Mouse (Mus musculus) macrophage (primary cell): ENCODE measurements around the gene Rcor1. TPM values are rescaled to one million over a fixed set of nuclear protein-coding genes. Genes with fewer than 3 reads are reported as not detected.
A peak's percentile ranks its signal among the peaks of the same experiment; 100 is the strongest.

Experiments
- H3K27ac ChIP-seq: fragments of 350-480 bp; formaldehyde crosslinking; 2 replicates; pipeline ENCODE4 v1.9.0; 2021
- H3K36me3 ChIP-seq: fragments of 350-480 bp; formaldehyde crosslinking; 2 replicates; pipeline ENCODE4 v1.9.0; 2021; ENCODE audit errors: inconsistent target
- H3K4me3 ChIP-seq: fragments of 350-480 bp; formaldehyde crosslinking; 2 replicates; pipeline ENCODE4 v1.9.0; 2021; ENCODE audit errors: inconsistent target
- H3K79me2 ChIP-seq: fragments of 350-480 bp; formaldehyde crosslinking; 2 replicates; pipeline ENCODE4 v1.9.0; 2021; ENCODE audit errors: inconsistent target
- WGBS: methylation state at CpG from one replicate; pipeline ENCODE4 v1.1.7; 2026; ENCODE audit warnings: inconsistent platforms; ENCODE audit not compliant: missing documents; 5-methylcytosine and 5-hydroxymethylcytosine counted together
- polyA plus RNA-seq: library from polyadenylated mRNA; stranded (reverse); fragments of 250-400 nt; gene quantifications from 3 replicates; pipeline ENCODE4 v1.2.4, GENCODE M21; 2018; ENCODE audit warnings: inconsistent platforms

Gene Rcor1
- polyA plus RNA-seq, 1 experiment from 2014 or later, result 22.6 TPM

DNA sequence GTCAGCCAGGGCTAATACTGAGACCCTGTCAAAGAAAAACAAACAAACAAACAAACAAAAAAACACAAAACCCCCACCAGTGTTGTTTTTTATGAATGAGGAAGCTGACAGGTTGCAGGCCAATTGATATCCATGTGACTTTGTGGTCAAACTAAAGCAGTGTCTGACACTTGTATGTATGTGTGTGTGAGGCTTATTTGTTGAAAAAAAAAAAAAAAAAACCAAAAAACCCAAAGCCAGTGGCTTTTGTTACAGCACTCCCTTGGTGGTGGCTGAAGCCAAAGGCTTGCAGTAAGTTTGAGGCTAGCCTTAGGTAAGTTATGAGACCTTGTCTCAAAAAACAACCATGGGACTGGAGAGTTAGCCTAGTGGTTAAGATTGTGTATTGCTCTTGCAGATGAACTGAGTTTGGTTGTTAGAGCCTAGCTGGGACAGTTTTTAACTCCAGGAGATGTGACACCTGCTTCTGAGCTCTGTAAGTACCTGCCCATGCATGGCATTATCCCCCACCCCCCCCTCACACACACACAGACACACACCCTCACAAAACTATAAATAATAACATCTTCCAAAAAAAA, 2.9 kb upstream of the Rcor1 start:
- no peak overlapping the region for H3K4me3 ChIP-seq
- H3K36me3 ChIP-seq, result no peaks in the 10 kb centered on the region
- H3K27ac ChIP-seq, result peak overlapping the region; percentile 54
- H3K79me2 ChIP-seq, result peaks cover 15% of the 10 kb centered on the region

DNA sequence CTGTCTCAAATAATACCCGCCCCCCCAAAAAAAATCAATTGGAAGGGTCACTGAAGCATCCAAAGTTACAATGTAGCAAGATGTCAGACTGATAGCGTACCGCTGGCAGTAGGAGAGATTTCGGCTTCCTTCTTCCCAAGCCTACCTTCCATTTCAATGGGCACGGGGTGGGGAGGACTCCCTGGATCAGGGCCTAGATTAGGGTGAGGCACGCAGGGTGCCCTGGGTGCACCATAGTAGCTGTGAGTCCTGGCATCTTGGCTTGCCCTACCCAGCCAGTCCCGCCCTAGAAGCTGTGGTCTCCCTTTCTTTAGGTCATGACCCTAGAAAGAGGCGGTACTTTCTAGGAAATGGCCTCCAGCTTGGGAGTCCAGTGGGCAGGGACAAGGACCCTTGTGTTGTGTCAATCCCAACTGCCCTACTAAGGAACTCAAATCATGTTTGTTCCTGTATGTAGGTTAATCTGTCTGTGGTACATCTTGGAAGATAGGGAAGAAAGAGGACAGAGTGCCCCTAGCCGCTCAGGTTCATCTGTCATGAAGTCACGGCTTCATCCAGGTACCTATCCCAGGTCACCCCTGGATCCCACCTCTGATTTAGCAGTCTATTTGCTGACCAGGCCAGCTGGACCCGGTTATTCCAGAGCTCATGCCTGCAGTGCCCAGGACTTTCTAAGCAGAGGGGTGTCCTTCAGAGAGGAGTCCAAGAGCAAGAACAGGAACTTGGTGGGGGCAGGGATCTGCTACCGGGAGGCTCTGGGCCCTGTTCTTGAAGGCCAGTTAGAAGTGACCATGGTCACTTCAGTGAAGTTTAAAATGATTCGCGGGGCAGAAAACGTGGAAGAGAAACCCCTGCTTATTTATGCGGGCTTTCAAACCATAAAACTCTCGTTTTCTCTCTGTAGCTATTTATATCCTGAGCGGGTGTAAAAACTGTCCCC, 1.6 kb upstream of the Rcor1 start:
- peak overlapping the region; percentile 87 for H3K27ac ChIP-seq
- peak overlapping the region; percentile 50; the same call in 1 of the 2 replicates for H3K4me3 ChIP-seq
- peaks cover 27% of the 10 kb centered on the region for H3K79me2 ChIP-seq
- 55% methylated on average over 18 of the region's 18 CpGs for WGBS
- H3K36me3 ChIP-seq, result no peaks in the 10 kb centered on the region

DNA sequence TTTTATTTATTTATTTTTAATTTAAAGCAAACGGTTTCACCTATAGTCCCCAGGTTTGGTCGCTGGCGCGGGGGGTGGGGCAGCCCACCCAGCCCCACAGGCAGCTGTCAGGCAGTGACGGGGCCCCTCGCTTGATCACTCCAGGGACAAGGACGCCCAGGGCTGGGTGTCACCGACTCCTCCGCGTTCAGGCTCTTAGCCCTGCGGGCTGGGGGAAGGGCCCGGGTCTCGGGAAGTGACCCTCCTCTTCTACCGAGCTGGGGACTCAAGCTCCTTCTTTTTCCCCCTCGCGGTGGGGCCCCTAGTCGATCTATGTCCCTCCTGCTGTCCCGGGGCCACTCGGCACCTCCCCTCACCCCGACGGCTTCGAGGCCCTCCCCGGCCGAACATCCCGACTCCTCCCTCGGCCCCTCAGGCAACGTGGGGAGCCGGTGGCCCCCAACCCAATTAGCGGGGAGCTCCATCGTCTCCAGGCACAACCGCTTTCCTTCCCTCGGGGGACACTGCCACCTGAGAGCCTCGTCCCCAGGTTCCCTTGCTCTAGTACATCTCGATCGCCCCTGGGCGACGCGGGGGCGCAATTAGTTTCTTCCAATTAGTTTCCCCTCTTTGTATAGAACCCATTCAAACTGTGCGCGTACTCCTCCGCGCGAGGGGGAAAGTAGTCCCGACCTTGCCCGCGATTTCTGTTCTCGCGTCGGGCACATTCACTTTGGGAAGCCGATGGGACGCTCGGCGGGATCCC, 748 bp upstream of the Rcor1 start:
- 2% methylated on average over 54 of the region's 54 CpGs for WGBS
- Histone ChIP-seq H3K36me3 (0 out of 2 replicates have a peak, but pooled peaks cover 3% of the 10 kb centered on the region), H3K4me3 (peak overlapping the region; percentile 50), H3K79me2 (peaks cover 36% of the 10 kb centered on the region), H3K27ac (peak overlapping the region; percentile 87)

DNA sequence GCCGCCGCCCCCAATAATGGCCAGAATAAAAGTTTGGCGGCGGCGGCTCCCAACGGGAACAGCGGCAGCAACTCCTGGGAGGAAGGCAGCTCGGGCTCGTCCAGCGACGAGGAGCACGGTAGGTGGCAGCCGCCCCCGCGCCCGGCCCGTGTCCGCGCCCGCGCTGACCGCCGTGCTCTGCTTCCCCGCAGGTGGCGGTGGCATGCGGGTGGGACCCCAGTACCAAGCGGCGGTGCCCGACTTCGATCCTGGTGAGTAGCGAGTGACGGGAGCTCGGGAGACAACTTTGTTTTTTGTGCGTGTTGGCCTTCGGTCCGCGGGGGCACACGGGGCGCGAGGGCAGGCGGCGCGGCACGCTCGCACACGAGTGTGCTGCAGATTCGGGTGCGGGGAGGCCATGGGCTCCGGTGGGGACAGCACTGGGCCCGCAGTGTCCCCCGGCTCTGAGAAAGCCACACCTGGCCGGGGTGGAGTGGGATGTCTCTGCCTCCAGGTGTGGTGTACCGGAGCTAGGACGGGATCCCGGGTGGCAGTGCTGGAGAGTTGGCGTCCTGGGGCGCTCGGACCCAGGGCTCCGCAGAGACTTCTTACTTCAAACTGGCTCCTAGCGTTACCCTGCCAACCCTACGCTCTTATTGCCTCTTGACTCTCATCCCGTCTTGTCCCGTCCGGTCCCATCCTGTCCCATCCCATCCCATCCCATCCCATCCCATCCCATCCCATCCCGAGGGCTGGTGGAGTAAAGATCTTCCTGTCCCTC, 800 bp downstream of the Rcor1 start:
- 1% methylated on average over 35 of the region's 65 CpGs for WGBS
- Histone ChIP-seq H3K4me3 (peak overlapping the region; percentile 65), H3K27ac (no peak overlapping the region), H3K79me2 (peaks cover 52% of the 10 kb centered on the region), H3K36me3 (0 out of 2 replicates have a peak, but pooled peaks cover 5% of the 10 kb centered on the region)

DNA sequence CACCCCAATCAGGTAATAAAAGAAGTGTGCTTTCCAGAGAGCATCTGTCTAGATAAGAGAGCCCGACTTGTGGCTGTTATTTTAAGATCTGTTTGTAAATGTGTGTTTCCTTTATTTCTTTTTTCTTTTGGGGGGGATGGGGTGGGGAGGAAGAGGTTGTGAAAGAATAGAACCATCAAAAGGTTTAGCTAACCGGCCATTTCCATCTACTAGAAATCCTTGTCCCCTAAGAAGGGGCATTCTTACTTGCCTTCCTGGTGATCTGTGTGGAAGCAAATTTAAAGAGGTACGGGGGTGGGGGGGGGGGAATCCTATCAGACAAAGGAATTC, 1.3 kb downstream of the Rcor1 start:
- Histone ChIP-seq H3K36me3 (0 out of 2 replicates have a peak, but pooled peaks cover 5% of the 10 kb centered on the region), H3K79me2 (peaks cover 57% of the 10 kb centered on the region), H3K27ac (no peak overlapping the region), H3K4me3 (peak overlapping the region; percentile 65)
- WGBS, result 0% methylated on average over 3 of the region's 3 CpGs

DNA sequence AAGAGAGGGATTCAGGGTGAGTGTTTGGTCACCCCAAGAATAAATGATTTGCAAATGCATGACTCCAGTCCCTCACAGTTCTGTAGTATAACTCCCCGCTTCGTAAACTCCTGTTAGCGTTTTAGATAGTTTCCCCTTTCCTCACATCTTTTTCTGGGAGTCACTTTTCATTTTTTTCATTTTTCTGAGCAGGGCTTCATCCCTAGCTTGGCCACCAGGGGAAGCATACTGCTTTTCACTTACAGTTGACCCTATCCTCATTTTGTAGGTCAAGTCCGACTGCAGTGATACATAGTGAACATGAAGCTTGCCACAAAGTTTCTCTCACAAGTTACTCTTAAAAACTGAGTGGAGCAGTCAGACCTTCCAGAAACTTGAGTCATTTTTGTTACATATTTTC, 2.0 kb downstream of the Rcor1 start:
- Histone ChIP-seq H3K36me3 (peaks cover 7% of the 10 kb centered on the region; the same call in 1 of the 2 replicates), H3K4me3 (peak overlapping the region; percentile 65)

DNA sequence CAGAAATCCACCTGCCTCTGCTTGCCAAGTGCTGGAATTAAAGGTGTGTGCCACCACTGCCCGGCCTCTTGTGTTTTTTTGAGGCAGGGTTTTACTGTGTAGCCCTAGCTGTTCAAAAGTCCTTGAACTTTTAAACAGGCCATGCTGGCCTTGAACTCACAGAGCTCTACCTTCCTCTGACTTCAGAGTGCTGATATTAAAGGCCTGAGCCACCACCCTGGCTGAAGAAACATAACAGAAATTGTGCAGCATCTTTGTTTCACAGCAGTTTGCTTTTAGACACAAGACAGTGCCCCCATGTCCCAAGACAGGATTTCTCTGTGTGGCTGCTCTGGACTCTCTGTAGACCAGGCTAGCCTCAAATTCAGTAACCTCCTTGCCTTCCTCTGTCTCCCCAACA, 3.2 kb downstream of the Rcor1 start:
- Histone ChIP-seq H3K36me3 (peaks cover 10% of the 10 kb centered on the region; the same call in 1 of the 2 replicates), H3K79me2 (peaks cover 76% of the 10 kb centered on the region), H3K27ac (no peak overlapping the region), H3K4me3 (no peak overlapping the region)
- WGBS, result 82% methylated on average over 1 of the region's 1 CpGs

More for the DNA sequence above, 2.0 kb downstream of the Rcor1 start:
- WGBS, result 23% methylated on average over 4 of the region's 4 CpGs
- Histone ChIP-seq H3K79me2 (peaks cover 64% of the 10 kb centered on the region), H3K27ac (no peak overlapping the region)

DNA sequence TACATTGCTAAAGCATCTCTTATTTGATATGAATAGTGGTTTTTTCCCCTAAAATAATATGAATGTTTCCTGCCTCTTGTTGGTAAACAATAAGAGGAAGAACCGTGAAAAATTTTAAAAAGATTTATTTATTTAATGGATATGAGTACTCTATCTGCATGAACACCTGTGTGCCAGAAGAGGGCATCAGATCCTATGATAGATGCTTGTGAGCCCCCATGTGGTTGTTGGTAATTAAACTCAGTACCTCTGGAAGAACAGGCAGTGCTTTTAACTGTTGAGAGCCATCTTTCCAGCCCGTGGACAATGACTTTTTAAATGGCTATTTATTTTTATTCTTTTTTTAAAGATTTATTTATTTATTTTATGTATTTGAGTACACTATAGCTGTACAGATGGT, 5.7 kb downstream of the Rcor1 start:
- peaks cover 100% of the 10 kb centered on the region for H3K79me2 ChIP-seq
- H3K36me3 ChIP-seq, result peaks cover 10% of the 10 kb centered on the region; the same call in 1 of the 2 replicates
- no peak overlapping the region for H3K27ac ChIP-seq
- H3K4me3 ChIP-seq, result no peak overlapping the region
- 85% methylated on average over 2 of the region's 2 CpGs for WGBS

DNA sequence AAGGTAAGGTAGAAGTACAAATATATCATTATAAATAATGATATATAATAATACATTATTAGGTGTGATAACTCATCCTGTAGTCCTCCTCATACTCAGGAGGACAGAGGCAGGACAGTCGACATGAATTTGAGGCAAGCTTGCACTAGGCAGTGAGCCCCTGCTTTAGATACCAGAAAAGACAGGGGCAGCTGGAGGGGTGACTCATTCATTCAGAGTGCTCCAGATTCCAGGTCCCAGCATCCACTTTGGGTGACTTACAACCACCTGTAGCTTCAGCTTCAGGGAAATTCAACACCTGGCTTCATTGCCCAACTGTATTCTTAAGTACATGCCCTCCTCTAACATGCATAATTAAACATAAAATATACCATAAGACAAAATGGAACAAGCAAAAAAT, 7.7 kb downstream of the Rcor1 start:
- H3K27ac ChIP-seq, result no peak overlapping the region
- H3K36me3 ChIP-seq, result peaks cover 22% of the 10 kb centered on the region; the same call in 1 of the 2 replicates
- WGBS, result 100% methylated on average over 1 of the region's 1 CpGs
- H3K79me2 ChIP-seq, result peaks cover 100% of the 10 kb centered on the region
- no peak overlapping the region for H3K4me3 ChIP-seq

DNA sequence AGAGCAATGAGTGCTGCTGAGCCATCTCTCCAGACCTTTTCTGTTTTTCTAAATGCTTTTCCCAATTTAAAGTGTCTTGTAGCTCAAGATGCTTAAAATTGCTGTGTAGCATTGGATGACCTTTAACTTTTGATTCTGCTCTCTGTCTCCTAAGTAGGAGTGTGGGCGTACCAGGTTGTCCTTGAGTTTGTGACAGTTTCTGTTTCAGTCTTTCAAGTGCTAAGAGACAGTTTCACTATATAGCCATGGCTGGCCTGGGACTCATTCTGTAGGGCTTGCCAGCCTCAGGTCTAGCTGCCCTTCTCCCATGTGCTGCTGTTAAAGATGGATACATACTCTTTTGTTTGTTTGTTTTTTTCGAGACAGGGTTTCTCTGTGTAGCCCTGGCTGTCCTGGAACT, 9.1 kb downstream of the Rcor1 start:
- H3K36me3 ChIP-seq, result peaks cover 22% of the 10 kb centered on the region; the same call in 1 of the 2 replicates
- H3K27ac ChIP-seq, result no peak overlapping the region
- WGBS, result 94% methylated on average over 2 of the region's 2 CpGs
- H3K4me3 ChIP-seq, result no peak overlapping the region
- H3K79me2 ChIP-seq, result peaks cover 100% of the 10 kb centered on the region

DNA sequence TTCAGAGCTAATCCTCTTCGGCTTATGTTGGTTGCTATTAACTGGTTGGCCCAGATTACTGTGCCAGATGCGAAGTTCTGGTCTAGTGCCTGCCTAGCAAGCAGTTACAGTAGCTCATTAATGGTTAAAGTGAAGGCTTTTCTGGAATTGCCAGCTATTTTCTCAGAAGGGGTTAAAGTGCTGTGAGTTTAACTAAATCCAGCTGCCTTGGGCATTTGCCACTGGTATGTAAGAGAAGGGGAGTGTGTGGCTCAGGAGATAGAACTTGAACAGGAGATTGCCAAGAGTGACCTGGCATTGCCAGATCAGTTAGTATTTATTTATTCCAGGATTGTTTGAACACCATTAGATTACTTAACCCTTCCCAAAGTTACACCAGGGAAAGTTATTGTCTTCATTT, 11.1 kb downstream of the Rcor1 start:
- Histone ChIP-seq H3K79me2 (peaks cover 100% of the 10 kb centered on the region), H3K27ac (no peak overlapping the region), H3K36me3 (peaks cover 18% of the 10 kb centered on the region; the same call in 1 of the 2 replicates), H3K4me3 (no peak overlapping the region)
- 85% methylated on average over 2 of the region's 2 CpGs for WGBS

DNA sequence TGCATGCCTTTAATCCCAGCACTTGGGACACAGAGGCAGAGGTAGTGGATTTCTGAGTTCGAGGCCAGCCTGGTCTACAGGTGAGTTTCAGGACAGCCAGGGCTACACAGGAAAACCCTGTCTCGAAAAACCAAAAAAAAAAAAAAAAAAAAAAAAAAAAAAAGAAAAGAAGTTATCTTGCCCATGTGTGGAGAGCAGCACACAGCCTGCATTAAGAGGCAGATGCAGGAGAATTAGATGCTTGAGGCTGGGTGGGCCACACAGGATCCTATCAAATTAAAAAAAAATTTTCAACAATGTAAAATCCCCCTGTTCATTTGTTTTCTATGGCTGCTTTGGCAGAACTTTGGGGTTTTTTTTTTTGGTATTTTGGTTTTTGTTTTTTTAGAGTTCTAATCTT, 24.2 kb downstream of the Rcor1 start:
- Histone ChIP-seq H3K4me3 (no peak overlapping the region), H3K27ac (no peak overlapping the region), H3K36me3 (peaks cover 9% of the 10 kb centered on the region; the same call in 1 of the 2 replicates), H3K79me2 (peaks cover 100% of the 10 kb centered on the region)
- WGBS, result 52% methylated on average over 2 of the region's 2 CpGs

DNA sequence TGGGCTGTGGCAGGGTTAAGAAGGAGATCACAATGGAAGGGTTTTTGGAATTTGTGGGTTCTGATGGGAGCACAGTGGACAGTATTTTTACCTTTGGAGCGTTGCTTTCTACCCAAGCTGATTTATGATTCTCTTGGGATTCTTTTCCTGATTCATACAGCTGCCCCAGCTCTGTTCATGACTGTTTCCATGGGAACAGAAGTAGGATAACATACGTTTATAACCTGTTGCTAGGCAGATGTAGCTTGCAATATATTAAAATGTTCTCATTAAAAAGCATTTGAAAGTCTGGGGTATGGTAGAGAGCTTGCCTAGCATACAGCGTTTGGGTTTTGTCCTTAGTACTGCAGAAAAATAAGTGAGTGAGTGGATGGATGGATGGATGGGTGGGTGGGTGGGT, 25.1 kb downstream of the Rcor1 start:
- H3K79me2 ChIP-seq, result peaks cover 100% of the 10 kb centered on the region
- 97% methylated on average over 3 of the region's 3 CpGs for WGBS

DNA sequence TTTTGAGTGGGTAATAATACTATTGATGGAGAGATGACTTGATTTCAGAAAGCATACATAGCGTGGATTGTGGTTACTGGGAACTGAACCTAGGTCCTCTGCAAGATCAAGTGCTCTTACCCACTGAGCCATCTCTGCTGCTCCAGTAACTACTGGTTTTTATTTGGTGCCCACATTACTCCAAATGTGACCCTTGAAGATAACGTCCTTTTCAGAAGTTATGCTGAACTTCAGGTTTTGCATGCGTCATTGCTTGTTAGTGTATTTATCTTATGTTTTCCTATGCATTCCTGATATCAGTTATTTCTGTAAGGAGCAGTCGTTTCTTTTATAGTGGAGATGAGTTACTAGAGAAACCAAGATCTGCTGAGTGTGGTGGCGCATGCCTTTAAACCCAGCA, 26.2 kb downstream of the Rcor1 start:
- no peak overlapping the region for H3K27ac ChIP-seq
- WGBS, result 99% methylated on average over 5 of the region's 5 CpGs
- H3K4me3 ChIP-seq, result no peak overlapping the region

More for the DNA sequence above, 25.1 kb downstream of the Rcor1 start:
- Histone ChIP-seq H3K36me3 (peaks cover under 1% of the 10 kb centered on the region; the same call in 1 of the 2 replicates), H3K27ac (no peak overlapping the region), H3K4me3 (no peak overlapping the region)

More for the DNA sequence above, 26.2 kb downstream of the Rcor1 start:
- Histone ChIP-seq H3K36me3 (no peaks in the 10 kb centered on the region), H3K79me2 (peaks cover 100% of the 10 kb centered on the region)
